Mouse (Mus musculus) bone marrow, adult 2 months (tissue): ENCODE results near the gene Il21.

Experiments used
- CTCF ChIP-seq: fragments of 200-500 bp; IDR thresholded peaks from 2 replicates; pipeline ENCODE4 v1.5.1; 2011; ENCODE audit warnings: low read length, control low read depth; ENCODE audit not compliant: control insufficient read depth, insufficient read depth
- POLR2A ChIP-seq: fragments of 200-500 bp; IDR thresholded peaks from 2 replicates; pipeline ENCODE4 v1.6.1; 2011; ENCODE audit warnings: low read depth, mild to moderate bottlenecking, control low read depth, low read length, borderline replicate concordance; ENCODE audit not compliant: control insufficient read depth

GRCm38 (mm10) chr3:37274661-37275060 lies 42.2 kb upstream of the Il21 start:
- no peak for TF ChIP-seq CTCF
- no peak for TF ChIP-seq POLR2A
